Mouse (Mus musculus): Measurements from ENCODE around the gene Mreg. TPM values are rescaled to one million over a fixed set of nuclear protein-coding genes. Genes with fewer than 3 reads are reported as not detected.
"Not testable (repeated sequence)": the region's sequence is repeated elsewhere in the genome, so short reads cannot be mapped to it uniquely, and the experiment has no call there.

Gene Mreg
- total RNA-seq (2017), result 0.53 to 0.78 TPM (median 0.57 TPM) in 3 replicates

DNA sequence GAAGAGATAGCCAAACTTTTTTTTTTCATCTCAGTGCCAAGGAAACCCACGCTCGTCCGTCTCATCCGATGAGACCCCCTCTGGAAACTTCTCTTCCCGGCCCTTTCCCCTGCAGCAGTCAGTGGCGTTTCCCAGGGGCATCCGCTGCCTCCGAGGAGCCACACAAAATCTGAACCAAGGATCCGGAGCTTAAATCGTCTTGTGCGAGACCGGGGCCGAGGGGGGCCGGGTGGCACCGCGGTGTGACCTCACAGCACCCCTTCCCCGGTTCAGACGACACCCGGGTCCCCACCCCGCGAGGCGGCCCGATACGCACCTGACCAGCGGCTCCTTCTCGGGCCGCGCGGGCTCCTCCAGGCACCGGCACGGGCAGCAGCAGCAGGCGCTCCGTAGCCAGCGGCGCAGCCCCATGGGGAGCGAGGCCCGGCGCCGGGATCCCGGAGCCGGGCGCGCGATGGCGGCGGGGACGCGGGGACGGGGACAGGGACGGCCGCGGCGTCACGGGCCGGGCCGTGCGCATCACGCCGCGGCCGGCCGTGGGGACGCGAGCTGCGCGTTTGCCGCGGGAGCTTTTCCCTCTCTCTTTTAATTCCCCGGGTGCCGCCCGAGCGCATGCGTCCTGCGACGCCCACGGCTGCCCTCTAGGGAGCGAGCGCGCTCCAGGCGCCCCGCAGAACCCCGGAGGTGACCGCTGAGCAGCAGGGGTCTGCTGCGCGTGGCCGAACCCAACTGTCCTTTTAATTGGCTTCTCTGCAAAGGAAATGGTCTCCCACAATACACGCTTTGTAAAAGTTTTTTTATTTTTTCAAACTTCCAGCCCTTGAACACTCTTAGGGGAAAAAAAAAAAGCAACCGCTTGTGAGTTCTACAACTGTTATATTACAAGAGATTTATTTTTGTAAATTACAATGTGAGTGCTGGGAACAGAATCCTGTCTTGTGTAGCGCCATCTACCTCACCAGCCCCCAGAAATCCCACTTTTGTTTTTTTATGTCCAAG is at the start of gene Mreg:
Mreg (minus strand) TSS at position 607 of the 999 bp plus-strand sequence.
- ATAC-seq (replicated peaks; ENCODE audit: insufficient number of reproducible peaks, low FRiP score, low TSS enrichment, poor library complexity, severe bottlenecking), result no peak

DNA sequence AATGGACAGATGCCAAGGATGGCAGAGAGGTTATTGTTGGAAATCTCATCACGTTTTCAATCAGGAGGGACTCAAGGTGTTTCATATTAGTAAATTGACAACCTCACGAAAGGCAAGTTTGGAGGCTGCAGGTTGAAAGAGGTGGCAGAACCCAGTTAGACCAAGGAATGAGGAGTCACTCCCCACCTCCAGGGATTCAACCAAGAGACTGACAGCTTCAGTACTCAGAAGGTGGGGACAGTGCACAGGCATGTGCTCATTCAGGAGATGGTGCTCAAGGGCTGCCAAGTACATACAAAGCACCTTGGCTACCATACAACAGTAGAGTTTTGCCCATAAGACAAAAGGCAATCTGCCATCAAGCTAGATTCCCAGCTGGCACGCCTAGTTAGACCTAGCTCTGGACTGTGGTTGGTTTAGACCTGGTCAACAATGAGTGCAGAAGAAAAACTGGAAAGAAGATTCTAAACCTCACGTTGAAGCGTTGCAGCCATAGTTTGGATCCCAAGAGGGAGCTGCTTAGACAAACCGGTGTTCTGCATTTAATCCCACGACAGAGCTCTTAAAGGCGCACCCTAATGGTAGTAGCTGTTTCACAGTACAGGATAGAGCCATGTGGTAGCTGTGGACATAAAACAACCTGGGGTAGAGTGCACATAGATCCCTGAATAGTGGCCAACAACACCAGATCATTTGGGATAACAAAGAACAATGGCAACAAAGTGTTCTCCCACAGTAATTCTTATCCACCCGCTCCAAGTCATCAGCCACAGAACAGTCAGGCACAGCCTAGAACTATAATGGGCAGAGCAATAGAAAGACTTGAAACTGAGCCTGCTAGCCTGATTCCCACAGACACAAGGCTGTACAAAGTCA is 44.5 kb upstream of the Mreg start:
- ATAC-seq (replicated peaks; ENCODE audit: insufficient number of reproducible peaks, low FRiP score, low TSS enrichment, poor library complexity, severe bottlenecking), result no peak

- no peak for ATAC-seq (replicated peaks; ENCODE audit: insufficient number of reproducible peaks, low FRiP score, low TSS enrichment, poor library complexity, severe bottlenecking)
These were observed 43.7 kb upstream of the Mreg start for GRCm38 (mm10) chr1:72255854-72256175.

GRCm38 (mm10) chr1:72255062-72255853 is 43.2 kb upstream of the Mreg start:
- ATAC-seq (replicated peaks; ENCODE audit: insufficient number of reproducible peaks, low FRiP score, low TSS enrichment, poor library complexity, severe bottlenecking), result no peak

DNA sequence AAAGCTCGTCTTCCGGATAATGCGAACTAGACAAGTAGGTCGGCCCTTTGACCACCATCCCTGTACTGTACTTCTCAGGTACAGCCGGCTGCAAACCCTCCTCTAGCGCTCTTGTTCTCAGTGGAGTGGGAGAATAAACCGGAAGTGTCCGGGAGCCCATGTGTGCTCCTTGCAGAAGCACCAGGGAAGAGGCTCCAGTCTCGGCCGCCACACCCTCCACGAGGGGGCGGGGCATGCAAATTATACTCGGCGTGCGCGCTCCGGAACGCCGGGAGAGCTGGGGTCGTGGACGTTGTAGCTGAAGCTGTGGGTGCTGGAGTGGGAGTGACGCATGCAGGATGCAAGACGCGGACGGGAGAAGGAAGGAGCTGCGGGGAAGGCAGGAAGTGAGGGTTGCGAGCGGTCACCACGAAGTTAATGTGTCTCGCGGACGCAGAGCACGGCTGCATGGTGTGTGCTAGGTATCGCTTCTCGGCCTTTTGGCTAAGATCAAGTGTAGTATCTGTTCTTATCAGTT is 42.5 kb upstream of the Mreg start:
- ATAC-seq (replicated peaks; ENCODE audit: insufficient number of reproducible peaks, low FRiP score, low TSS enrichment, poor library complexity, severe bottlenecking), result peak; percentile 92

DNA sequence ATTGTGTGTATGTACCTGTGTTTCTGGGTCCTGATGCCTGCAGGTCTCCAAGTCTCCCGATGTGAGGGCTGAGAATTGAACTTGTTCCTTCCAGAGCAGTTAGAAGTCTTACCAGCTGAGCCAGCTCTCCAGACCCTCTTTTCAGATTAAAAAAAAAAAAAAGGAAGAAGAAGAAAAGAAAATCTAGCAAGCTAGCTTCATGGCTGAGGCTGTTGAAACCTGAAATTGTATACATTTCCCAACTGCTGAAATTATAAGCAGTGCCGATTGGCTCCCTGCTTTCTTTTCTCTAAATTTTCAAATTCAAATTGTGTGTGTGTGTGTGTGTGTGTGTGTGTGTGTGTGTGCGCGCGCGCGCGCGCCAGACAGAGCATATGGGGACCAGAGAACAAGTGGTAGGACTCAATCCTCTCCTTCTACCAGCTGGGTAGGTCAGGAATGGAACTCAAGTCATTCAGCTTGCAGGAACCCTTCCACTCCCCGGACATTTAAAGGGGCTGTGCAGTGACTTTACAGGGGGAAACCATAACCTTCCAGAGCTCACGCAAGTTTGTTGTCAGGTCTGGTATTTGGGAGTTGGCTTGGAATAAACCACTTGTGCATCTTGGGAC is 41.9 kb upstream of the Mreg start:
- no peak for ATAC-seq (replicated peaks; ENCODE audit: insufficient number of reproducible peaks, low FRiP score, low TSS enrichment, poor library complexity, severe bottlenecking)

DNA sequence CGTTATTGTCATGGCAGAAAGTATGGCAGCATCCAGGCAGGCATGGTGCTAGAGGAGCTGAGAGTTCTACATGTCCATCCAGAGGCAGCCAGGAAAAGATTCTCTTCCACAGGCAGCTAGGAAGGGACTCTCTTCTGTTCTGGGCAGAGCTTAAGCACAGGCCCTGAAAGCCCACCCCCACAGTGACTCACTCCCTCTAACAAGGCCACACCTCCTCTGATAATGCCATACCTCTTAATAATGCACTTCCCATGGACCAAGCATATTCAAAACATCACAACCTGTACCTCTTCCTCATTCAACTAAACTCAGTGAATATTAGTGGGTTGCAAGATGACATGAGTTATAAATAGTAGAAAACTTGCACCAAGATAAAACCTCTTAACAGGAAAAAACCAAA is 39.7 kb upstream of the Mreg start:
- no peak for ATAC-seq (replicated peaks; ENCODE audit: insufficient number of reproducible peaks, low FRiP score, low TSS enrichment, poor library complexity, severe bottlenecking)

GRCm38 (mm10) chr1:72248226-72248737 is 36.2 kb upstream of the Mreg start:
- ATAC-seq (replicated peaks; ENCODE audit: insufficient number of reproducible peaks, low FRiP score, low TSS enrichment, poor library complexity, severe bottlenecking), result not testable (repeated sequence)

DNA sequence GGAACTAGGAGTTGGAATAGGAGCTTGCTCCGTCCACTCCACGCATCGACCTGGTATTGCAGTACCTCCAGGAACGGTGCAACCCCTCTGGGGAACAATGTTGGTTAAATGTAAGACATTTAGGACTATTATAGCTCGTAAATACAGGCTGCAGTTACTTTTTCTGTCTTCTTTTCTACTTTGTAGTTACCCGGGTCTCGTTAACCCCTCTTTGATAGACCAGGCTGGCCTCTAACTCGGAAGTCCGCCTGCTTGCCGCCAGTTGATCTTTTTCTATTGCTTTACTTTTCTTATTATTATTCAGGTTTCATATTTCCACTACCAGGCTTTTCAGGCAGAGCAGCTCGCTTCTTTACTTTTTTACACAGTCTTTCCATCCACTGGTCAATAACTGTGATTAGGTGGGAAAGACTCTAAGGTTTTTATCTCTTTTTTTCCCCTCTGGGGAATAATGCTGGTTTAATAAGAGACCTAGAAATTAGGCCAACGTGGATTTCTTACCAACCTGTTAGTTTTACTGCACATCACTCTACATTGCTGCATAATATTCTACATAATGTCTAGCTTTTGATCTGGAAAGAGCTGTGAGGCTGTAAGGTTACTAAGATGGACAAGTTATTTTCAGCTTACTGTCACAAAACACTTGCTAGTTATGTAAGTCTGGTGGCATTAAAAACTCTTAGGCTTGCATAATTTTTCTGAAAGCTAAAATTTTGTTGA is 32.4 kb upstream of the Mreg start:
- no peak for ATAC-seq (replicated peaks; ENCODE audit: insufficient number of reproducible peaks, low FRiP score, low TSS enrichment, poor library complexity, severe bottlenecking)

DNA sequence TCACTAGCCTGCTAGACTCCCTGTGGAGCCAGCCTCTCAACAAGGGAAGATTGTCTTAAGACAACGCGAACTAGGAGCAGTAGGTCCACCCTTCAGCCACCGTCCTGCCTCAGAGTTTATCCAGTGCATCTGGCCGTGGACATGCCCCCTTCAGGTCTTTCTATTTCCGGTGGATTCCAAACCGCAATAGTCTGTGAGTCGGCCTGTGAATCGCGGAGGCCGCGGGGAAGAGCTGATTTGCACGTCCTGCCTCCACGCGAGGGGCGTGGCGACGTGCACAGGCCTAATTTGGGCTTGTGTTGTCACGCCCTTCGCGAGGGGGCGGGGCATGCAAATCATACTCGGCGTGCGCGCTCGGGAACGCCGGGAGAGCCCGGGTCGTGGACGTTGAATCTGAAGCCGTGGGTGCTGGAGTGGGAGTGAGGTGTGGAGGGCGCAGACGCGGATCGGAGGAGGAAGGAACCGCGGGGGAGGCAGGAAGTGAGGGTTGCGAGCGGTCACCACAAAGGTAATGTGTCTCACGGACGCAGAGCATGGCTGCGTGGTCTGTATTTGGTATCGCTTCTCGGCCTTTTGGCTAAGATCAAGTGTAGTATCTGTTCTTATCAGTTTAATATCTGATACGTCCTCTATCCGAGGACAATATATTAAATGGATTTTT is 31.7 kb upstream of the Mreg start:
- ATAC-seq (replicated peaks; ENCODE audit: insufficient number of reproducible peaks, low FRiP score, low TSS enrichment, poor library complexity, severe bottlenecking), result peak; percentile 99

DNA sequence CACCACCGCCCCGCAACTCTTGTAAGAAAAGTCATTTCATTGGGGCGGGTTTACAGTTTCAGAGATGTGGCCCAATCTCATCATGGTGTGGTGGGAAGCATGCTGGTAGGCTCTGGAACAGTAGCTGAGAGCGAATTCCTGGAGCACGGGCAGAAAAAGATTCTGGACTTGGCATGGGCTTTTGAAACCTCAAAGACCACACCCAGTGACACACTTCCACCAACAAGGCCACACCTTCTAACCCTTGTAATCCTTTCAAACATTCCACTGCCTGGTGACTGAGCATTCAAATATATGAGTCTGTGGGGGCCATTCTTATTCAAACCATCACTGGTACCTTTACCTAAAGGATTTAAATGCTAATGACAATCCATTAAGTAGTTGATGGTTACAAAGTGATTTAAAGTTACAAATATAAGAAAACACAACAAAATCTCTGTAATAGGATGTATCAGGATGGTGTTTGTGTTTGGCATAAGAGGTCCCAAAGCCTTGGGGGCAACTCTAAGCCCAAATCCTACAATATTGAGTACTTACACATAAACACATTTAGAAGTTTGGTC is 30.6 kb upstream of the Mreg start:
- ATAC-seq (replicated peaks; ENCODE audit: insufficient number of reproducible peaks, low FRiP score, low TSS enrichment, poor library complexity, severe bottlenecking), result no peak

DNA sequence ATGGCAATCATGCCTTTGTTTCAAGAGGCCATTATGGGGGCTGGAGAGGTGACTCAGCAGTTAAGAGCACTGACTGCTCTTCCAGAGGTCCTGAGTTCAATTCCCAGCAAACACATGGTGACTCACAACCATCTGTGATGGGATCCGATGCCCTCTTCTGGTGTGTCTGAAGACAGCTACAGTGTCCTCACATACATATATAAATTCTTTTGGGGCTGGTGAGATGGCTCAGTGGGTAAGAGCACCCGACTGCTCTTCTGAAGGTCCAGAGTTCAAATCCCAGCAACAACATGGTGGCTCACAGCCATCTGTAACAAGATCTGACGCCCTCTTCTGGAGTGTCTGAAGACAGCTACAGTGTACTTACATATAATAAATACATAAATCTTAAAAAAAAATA is 27.0 kb upstream of the Mreg start:
- ATAC-seq (replicated peaks; ENCODE audit: insufficient number of reproducible peaks, low FRiP score, low TSS enrichment, poor library complexity, severe bottlenecking), result not testable (repeated sequence)

DNA sequence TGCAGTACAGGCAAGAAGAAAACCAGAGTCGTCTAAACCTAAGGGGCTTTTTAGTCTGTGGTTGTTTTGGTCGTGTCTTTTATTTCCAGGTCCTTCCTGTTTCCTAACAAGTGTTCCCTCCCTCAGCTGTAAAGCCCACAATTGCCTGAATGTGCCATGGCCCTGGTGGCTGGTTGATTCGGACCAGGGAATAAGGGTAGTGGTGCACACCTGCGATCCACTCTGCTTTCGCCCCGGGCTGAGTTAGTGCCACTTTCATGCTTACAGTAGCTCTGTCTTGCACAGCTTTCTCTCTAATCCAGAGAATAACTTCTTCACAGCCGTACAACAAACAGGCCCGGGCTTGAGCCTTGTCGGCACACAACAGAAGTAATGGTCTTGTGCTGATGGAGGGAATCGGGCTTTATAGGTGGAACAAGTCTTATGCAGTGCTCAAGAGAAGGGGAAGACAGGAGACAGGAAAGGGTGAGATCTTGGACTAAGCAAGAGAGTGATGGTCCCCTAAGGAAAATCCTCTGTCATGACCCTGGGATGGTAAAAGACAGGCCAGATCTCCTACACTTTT is 26.0 kb upstream of the Mreg start:
- ATAC-seq (replicated peaks; ENCODE audit: insufficient number of reproducible peaks, low FRiP score, low TSS enrichment, poor library complexity, severe bottlenecking), result no peak

DNA sequence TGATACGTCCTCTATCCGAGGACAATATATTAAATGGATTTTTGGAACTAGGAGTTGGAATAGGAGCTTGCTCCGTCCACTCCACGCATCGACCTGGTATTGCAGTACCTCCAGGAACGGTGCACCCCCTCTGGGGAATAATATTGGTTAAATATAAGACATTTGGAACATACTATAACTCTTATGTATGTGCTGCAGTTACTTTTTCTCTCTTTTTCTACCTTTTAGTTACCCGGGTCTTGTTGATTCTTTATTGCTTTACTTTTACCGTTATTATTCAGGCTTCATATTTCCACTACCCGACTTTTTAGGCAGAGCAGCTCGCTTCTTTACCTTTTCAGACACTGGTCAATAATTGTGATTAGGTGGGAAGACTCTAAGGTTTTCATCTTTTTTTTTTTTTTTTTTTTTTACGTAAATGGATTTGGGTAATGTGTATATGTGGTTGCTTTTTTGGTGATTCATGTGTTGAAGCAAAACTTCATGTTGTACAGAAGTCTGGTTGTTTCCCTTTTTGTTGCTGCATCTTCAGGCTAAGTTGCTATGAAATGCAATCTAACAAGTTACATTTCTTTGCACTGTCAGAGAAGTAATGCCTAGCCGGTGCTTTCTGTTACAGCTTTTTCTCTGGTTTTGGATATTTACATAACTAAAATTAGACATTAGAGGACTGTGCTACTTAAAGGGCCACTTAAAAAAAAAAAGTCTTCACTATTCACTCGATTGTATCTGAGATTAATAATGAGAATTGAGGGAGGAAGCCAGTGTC is 25.1 kb upstream of the Mreg start:
- no peak for ATAC-seq (replicated peaks; ENCODE audit: insufficient number of reproducible peaks, low FRiP score, low TSS enrichment, poor library complexity, severe bottlenecking)

- ATAC-seq (replicated peaks; ENCODE audit: insufficient number of reproducible peaks, low FRiP score, low TSS enrichment, poor library complexity, severe bottlenecking), result peak; percentile 90
These were observed 24.4 kb upstream of the Mreg start for GRCm38 (mm10) chr1:72236363-72237006.

Data from monocyte, adult 5-6 weeks (primary cell).